Mouse (Mus musculus) bone marrow macrophage, adult 2 months (primary cell): Measurements from ENCODE around the gene Aldh1l1. TPM values are rescaled to one million over a fixed set of nuclear protein-coding genes. Genes with fewer than 3 reads are reported as not detected.

Experiments
- H3K27ac ChIP-seq: 2 replicates; pipeline ENCODE4 v1.5.1; 2012; ENCODE audit warnings: low read depth, low read length; ENCODE audit not compliant: insufficient read depth
- H3K4me1 ChIP-seq: 2 replicates; pipeline ENCODE4 v1.6.1; 2012; ENCODE audit warnings: low read length; ENCODE audit not compliant: control insufficient read depth, insufficient read depth
- H3K4me3 ChIP-seq: 2 replicates; pipeline ENCODE4 v1.5.1; 2012; ENCODE audit warnings: mild to moderate bottlenecking, low read length, moderate library complexity; ENCODE audit not compliant: insufficient read depth
- CTCF ChIP-seq: IDR thresholded peaks from 2 replicates; pipeline ENCODE4 v1.5.1; 2012; ENCODE audit warnings: low read depth, mild to moderate bottlenecking, low read length, moderate library complexity
- POLR2A ChIP-seq: IDR thresholded peaks from 2 replicates; pipeline ENCODE4 v1.6.1; 2012; ENCODE audit warnings: mild to moderate bottlenecking, low read depth, low read length, borderline replicate concordance
- polyA plus RNA-seq: library from polyadenylated mRNA; stranded (reverse); fragments of >200 nt; gene quantifications from 2 replicates; pipeline ENCODE4 v1.2.4, GENCODE M21; 2012; ENCODE audit not compliant: missing spikeins, insufficient read depth, insufficient read length

Gene Aldh1l1
- polyA plus RNA-seq, 1 experiment = 7.8 TPM

DNA sequence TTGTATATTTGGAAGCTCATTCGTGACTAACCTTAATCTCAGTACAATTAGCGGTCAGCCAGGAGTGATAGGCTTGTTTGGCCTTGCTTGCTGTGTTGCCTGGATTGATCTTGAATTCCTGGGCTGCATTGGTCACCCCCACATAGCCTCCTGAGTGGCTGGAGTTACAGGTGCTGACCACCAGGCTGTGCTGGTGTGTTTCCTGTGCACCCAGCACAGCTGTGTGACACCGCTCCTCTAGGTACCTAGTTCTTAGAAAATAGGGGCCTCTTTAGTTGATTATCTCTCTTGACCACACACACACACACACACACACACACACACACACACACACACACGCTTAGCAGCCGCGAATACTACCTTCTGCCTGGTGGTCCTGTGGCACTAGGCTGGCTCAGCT, 122.0 kb downstream of the Aldh1l1 start:
- H3K4me1 ChIP-seq = peaks cover 8% of the 10 kb centered on the region
- TF ChIP-seq CTCF (no peak), POLR2A (no peak)
- H3K27ac ChIP-seq = no peak overlapping the region
- H3K4me3 ChIP-seq = no peak overlapping the region

DNA sequence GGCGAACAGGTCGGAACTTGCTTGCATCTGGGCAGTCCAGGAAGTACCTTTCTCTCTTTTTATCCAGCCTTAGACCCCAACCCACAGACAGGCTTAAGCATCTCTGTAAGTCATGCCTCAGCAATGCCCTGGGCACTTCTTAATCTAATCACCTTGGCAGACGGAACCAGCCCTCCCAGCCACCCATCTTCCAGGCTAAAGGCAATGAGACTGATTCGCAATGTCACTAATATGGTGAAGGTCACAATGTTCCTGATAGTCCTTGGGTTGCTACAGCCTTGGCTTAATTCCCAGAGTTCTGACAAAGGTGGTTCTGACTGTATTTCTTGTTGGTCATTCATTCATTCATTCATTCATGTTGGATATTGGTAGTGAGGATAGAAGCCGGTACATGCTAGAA, 124.0 kb downstream of the Aldh1l1 start:
- Histone ChIP-seq H3K27ac (no peak overlapping the region), H3K4me1 (peaks cover 4% of the 10 kb centered on the region), H3K4me3 (no peak overlapping the region)
- TF ChIP-seq POLR2A (no peak), CTCF (no peak)

DNA sequence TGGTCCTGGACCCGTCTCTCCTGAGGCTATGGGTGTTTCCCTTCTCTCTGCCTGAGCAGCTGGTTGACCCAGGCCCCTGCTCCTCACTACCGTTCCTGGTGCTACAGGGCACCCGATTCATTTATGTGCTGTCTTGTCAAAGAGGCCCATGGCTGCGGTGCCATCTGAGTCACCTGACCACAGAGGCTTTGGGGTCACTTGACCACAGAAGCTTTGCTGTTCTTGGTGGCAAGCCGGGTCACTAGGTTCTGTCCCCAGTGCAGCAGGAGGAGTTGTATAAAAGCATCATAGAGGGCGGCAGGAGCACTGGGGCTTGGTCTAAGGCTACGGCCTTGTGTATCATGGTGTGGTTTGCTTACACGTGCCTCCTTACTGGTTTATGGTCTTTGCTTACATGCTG, 127.0 kb downstream of the Aldh1l1 start:
- no peak for TF ChIP-seq POLR2A
- TF ChIP-seq CTCF = no peak
- Histone ChIP-seq H3K27ac (no peak overlapping the region), H3K4me1 (peaks cover 2% of the 10 kb centered on the region; the same call in 1 of the 2 replicates), H3K4me3 (no peak overlapping the region)

DNA sequence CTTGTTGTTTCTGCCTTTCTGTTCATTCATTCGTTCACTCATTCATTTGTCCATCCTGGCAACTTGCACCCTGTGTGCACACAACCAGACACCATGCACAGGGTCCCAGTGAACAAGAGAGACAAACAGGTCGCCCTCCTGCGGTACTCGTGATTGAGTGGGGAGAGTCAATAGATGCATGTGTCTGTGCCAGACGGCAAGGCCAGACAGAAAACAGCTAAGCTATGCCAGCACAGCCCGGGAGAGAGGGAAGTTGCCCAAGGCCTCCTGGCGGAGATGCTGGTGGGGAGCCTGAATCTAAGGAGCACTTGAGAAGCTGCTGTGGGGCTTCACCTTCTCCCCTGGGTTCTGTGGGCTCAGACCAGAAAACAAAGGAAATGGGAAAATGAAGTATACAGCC, 129.1 kb downstream of the Aldh1l1 start:
- Histone ChIP-seq H3K4me1 (no peaks in the 10 kb centered on the region), H3K4me3 (no peak overlapping the region), H3K27ac (no peak overlapping the region)
- TF ChIP-seq POLR2A (no peak), CTCF (no peak)

DNA sequence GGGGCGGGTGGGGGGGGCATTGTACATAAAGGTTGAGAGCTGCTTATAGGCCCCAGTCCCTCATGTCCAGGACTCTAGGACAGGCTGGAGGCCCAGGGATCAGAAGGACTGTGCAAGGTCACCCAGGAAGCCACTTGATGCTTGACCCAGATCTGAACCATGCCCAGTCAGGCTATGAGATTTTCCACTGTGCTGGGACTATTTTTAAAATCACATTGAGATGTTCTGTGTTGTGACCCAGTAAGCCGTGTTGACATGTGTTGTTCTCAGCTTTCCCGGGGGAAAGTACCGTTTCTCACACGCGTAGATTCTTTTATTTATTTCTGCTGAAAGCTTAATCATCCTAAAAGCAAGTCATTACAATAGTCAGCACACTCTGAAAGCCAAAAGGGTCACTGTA, 129.8 kb downstream of the Aldh1l1 start:
- Histone ChIP-seq H3K4me3 (no peak overlapping the region), H3K4me1 (no peaks in the 10 kb centered on the region), H3K27ac (no peak overlapping the region)
- TF ChIP-seq CTCF (no peak), POLR2A (no peak)

DNA sequence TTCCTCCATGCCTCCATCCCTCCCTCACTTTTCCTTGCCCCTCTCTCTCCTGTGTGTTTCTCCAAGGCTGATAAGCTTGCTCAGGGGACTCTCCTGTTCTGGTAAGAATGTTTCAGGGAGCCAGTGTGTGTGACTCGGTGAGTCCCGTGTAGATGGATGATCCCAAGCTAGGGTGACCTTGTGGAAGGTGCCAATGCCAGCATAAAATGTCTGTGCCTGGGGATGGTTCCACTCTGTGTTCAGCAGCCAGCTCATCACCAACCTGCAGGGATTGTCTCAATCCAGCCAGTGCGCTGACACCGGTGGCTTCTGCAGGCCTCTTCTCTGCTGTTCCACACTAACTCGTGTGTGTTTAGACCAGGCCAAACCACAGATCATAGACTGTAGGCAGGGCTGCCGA, 130.3 kb downstream of the Aldh1l1 start:
- H3K4me3 ChIP-seq = no peak overlapping the region
- H3K27ac ChIP-seq = no peak overlapping the region
- no peaks in the 10 kb centered on the region for H3K4me1 ChIP-seq
- TF ChIP-seq CTCF (no peak), POLR2A (no peak)

DNA sequence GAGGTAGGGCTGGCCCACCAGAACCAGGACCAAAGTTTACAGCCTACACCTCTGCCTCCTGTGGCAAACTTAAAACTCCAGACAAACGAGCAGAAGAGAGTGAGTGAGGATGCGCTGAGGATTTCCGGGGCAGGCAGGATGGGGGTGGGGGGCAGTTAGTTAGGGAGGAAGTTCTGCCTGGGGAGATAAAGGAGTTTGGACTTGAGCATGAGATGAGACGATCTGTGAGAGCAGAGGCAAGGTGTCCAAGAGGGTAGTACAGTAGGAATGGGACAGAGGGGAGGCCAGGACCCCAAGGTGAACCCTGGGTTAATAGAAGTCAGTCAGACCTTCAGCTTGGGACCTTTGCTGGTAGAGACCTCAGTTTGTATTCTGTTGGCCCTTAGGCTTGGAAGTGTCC, 132.0 kb downstream of the Aldh1l1 start:
- Histone ChIP-seq H3K27ac (no peak overlapping the region), H3K4me3 (no peak overlapping the region), H3K4me1 (no peaks in the 10 kb centered on the region)
- no peak for TF ChIP-seq CTCF
- no peak for TF ChIP-seq POLR2A

DNA sequence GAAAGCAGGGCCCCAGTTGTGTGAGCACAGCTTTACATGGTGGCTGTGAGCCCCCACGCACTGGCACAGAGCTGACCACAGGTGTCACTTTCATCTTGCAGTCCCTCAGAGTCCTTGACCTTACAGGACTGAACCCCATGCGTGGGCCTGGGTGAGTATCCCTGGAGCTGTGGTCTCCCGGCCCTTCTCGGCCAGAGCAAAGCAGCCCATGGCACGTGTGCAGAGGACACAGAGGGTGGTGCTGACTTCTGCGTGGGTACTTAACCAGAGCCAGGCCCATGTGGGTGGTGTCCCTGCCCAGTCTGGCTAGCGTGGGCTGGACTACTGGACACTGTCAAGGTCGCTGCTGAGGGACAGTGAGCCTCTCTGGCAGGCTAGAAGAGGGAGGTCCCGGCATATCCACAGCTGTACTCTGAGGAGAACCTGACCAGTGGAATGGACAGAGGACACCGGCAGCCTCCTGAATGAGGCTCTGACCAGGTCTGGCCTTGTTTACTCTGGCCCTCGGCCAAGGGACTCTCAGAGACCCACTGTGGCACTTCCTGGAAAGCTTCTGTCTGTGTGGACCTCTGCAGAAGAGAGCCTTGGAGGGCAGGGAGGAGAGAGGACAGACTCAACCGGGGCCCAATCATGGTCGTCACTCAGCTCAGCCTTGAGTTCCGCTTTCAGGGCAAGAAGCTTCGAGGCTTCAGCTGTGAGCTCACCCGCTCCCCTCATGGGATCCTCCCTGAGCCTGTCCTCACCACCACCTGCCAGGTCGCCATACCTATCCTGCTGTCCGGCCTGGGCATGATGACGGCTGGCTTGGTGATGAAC, 132.8 kb downstream of the Aldh1l1 start:
- Histone ChIP-seq H3K4me1 (no peaks in the 10 kb centered on the region), H3K27ac (no peak overlapping the region), H3K4me3 (no peak overlapping the region)

DNA sequence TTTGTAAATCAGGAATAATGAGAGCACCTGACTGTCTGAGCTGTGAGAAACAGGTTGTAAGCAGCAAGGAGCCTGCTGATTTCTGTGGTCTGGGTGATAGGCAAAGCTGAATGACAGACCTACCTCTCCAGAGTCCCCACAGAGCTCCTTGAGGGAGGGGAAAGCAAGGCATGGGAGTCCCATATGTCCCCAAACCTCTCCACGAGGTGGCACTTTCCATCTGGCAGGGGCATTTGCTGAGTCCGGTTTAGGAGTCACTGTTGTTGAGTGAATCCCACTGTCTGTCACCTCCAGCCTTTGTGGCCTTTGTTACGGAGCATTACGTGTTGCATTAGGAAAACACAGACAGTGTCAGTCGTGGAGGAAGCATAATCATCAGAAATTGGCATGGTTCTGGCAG, 133.7 kb downstream of the Aldh1l1 start:
- H3K4me1 ChIP-seq = no peaks in the 10 kb centered on the region

More for the DNA sequence above, 132.8 kb downstream of the Aldh1l1 start:
- TF ChIP-seq POLR2A (no peak), CTCF (no peak)

DNA sequence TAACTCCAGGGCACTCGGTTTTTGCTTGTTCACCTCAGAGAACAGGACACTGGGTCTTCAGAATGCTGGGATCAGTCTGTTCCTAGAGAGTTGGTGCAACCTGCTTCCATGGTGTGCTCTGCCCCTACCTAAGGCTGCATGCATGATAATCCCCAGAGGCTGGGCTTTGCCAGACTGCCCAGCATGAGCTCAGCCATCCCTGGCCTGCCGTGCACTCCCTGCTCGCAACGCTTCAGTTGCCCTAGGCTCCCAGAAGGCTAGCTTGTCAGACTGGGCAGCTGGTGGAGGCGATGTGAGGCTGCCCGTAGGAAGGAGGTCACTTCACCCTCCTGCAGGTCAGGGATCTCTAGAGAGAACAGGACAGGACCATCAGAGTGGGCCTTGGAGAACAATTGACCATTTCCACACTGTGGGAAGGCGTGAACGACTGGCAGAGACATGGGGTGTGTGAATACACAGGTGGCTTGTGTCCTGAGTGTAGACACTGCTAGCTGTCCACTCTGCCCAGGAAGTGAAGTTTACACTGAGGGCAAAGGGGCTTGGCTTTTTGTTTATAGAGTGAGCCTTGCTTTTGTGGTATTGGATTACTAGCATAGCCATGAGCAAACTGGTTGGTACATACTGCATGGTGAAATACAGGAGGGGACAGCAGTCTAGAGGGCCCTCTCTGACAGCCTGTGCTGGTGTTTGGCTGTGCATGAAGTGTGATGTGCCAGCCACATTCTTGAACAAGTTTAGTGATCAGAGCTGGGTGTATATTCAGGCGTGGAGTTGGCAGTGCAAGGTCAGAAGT, 134.8 kb downstream of the Aldh1l1 start:
- TF ChIP-seq CTCF = no peak
- no peak for TF ChIP-seq POLR2A
- Histone ChIP-seq H3K4me1 (no peaks in the 10 kb centered on the region), H3K4me3 (no peak overlapping the region), H3K27ac (no peak overlapping the region)

More for the DNA sequence above, 133.7 kb downstream of the Aldh1l1 start:
- H3K27ac ChIP-seq = no peak overlapping the region
- TF ChIP-seq CTCF (no peak), POLR2A (no peak)
- no peak overlapping the region for H3K4me3 ChIP-seq
